Mouse (Mus musculus): ENCODE measurements around the gene Enoph1.

The Enoph1 gene

GRCm38 (mm10) chr5:100039602-100040142, at the start of gene Enoph1, which contains the start of gene Hnrnpdl:
Enoph1 (plus strand) TSS chr5:100039985.
Hnrnpdl (minus strand) TSS chr5:100039664.
- DNase-seq (ENCODE audit: low spot score), result peak; percentile 86

DNA sequence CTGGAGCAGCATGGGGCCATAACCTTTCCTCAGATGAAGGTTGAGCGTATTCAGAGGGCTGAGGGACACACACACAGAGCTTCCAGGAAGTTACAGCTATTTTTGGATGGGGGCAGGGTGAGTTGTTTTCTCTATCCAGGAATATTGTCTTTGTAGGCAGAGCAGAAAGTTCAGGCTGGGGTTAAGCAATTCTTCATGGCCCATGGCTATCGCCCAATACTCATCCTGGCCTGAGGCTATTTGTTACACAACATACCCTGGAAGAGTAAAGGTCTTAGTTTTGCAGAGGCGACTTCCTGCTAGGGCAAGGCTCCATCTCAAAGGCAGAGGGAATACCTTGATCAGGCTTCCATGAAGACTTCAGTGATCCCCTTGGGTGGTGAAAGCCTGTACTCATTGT, 45.6 kb upstream of the Enoph1 start:
- DNase-seq (ENCODE audit: low spot score), result no peak

DNA sequence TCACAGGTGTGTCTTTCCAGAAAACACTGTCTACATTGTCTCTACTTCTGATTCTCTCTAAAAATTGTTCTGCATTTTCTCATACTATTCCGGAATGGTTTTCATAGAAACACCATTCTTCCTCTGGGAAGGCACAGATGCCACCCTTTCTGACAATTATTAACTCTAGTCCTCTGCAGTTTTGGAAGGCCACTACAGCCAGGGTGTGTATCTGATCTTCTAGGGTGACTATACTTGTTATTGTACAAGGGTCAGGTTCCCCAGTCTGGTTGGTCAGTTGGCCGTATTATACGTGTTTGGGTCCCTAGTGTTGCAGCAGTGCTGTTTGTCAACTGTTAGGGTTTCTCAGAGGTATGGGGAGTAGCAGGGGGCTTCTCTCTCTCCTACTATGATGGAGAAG, 45.1 kb upstream of the Enoph1 start:
- DNase-seq (ENCODE audit: low spot score), result no peak

DNA sequence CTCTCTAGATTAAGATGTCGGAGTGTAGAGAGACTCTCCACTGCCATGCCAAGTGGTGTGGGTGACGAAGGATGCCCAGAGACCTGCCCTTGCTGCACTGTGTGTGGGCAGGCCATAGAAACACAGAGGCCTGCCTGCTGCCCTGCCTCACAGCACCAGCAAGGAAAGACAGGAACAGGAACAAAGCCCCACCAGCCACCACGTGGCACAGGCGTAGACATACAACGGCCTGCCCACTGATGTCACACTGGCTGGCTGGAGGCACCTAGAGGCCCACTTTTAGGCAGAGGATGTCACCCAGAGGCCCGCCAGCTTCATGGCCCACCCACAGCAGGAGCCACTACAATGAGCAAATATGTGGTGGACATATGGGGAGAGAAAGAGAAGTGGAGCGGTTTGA, 39.7 kb upstream of the Enoph1 start:
- no peak for DNase-seq (ENCODE audit: low spot score)

DNA sequence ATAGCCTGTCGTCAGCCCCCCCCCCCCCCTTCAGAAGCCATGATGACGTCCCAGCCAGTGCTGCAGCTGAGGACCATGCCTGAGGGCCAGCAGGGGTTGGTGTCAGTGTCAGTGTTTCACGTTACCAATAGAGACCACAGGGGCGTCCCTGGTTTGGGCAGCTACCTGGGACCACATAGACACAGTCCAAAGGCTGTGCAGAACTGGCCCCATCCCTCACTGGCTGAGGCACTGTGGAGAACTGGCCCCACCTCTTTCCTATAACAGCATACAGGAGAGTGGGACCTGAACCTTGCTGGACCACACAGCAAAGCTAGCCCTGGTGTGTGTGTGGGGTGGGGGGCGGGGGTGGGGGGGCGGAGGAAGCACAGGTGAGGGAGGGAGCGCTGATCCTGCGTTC, 39.3 kb upstream of the Enoph1 start:
- DNase-seq (ENCODE audit: low spot score), result no peak

DNA sequence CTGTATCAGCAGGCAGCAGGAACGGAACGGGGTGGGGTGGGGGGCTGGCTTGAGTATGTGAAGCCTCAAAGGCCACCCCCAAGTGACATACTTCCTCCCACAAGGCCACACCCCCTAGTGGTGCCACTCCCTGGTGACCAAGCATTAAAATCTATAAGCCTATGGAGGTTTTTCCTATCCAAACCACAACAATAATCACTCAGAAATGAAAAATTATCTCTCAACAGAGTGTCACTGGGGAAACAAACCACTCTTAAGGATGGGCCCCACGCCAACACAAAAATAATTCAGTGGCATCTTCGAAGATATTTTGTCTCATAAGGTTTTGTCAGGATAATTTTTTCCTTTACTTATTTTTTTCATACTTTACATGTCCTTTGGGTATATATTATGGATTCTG, 35.9 kb upstream of the Enoph1 start:
- no peak for DNase-seq (ENCODE audit: low spot score)

- DNase-seq (ENCODE audit: low spot score), result no peak
Measured at GRCm38 (mm10) chr5:100005431-100005830, 34.4 kb upstream of the Enoph1 start.

- DNase-seq (ENCODE audit: low spot score), result no peak
Measured at GRCm38 (mm10) chr5:100005896-100006295, 33.9 kb upstream of the Enoph1 start.

- no peak for DNase-seq (ENCODE audit: low spot score)
Measured at GRCm38 (mm10) chr5:100006324-100007039, 33.3 kb upstream of the Enoph1 start.

DNA sequence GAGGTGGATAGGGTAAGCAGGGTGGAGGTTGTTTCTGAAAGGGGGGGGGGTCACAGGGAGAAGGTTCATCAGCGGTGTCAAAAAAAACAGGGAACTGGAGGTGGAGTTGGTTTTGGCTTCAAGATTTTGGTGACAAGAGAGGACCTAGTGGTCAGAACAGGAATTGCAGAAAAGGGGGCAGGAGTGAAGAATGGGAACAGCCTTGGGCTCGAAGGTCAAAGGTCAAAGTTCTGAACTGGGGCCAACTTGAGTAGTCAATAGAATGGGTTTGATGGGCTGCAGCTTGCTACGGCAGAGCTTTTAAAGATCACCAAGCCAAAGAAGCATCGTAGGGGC, 32.8 kb upstream of the Enoph1 start:
- no peak for DNase-seq (ENCODE audit: low spot score)

DNA sequence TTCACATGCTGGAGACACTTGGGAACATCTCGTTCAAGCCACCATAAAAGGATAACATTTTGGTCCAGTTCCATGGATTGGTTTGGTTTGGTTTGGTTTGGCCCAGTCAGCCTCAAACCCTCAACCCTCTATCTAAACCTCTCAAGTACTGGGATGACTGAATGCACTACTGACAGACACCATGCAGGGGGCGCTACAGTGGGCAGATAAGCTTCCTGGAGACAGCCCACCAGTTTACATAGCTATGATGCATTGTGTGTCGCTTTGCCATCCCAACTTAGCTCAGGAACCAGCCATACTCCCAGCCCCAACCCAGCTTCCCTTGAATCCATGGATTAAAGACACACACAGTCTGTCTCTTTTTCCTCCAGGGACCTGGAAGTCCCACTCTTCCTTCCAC, 31.3 kb upstream of the Enoph1 start:
- DNase-seq (ENCODE audit: low spot score), result no peak

- no peak for DNase-seq (ENCODE audit: low spot score)
Measured at GRCm38 (mm10) chr5:100012599-100012998, 27.2 kb upstream of the Enoph1 start.

DNA sequence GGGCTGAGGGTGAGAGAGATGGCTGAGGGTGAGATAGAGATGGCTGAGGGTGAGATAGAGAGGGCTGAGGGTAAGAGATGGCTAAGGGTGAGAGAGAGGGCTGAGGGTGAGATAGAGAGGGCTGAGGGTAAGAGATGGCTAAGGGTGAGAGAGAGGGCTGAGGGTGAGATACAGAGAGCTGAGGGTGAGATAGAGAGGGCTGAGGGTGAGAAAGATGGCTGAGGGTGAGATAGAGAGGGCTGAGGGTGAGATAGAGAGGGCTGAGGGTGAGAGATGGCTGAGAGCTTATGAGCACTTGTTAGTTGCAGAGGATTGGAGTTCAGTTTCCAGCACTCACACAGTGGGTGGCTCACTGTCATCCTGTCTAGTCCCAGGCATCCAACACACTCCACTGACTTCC, 19.7 kb upstream of the Enoph1 start:
- no peak for DNase-seq (ENCODE audit: low spot score)

DNA sequence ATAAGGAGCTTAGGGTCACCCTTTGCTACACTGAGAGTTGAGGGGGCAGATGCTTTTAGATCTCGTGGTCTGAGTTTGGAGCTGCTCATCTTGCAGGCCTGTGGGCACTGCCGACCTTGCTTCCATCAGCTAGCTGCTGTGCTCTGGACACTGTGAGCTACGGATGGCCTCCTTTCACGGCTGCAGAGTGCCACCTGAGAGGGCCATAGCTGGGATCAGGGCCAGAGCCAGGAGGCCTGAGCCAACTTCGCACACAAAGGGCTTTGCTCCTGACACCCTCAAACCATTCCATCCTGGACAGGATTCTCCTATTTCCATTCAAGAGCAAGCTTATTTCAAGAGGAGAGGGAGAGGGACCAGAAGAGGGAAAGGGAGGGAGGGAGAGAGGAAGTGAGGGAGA, 15.4 kb upstream of the Enoph1 start:
- no peak for DNase-seq (ENCODE audit: low spot score)

GRCm38 (mm10) chr5:100024868-100025267, 14.9 kb upstream of the Enoph1 start:
- no peak for DNase-seq (ENCODE audit: low spot score)

GRCm38 (mm10) chr5:100030069-100030468, 9.7 kb upstream of the Enoph1 start:
- no peak for DNase-seq (ENCODE audit: low spot score)

DNA sequence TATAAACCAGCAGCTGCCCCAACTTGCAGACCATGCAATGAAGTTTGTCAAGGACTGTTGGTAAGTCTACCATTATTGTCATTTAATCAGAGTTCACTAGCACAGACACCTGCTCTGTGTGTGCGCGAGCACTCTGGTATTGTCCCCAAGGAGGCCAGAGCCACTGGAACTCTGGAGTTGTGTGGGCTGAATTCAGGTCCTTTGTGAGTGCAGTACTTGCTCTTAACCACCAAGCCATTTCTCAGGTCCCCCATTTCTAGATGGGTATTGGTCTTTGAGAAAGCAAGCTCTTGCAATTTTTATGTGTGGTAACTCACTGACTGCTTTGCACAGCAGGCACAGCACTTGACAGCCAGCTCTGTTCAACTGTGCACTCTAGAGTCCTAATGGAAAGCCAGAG, 7.7 kb upstream of the Enoph1 start:
- DNase-seq (ENCODE audit: low spot score), result no peak

DNA sequence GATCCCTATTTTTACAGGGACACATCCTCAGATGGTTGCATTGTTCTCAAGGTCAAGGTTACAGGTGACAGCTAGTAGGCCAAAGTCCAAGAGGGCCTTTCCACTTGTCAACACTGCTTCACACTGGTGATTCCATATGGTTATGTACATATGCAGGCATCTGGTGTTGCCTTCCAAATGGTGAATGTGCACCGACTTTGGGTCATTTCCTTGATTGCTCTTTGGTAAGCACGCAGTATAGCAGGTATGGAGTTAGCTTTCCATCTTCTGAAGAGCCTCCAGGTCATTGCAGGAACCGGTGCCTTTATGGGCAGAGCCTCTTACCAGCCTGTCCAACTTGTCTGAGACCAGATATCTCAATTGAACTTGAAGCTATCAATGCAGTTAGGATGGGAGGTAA, 7.1 kb upstream of the Enoph1 start:
- no peak for DNase-seq (ENCODE audit: low spot score)

- DNase-seq (ENCODE audit: low spot score), result no peak
Measured at GRCm38 (mm10) chr5:100035950-100036349, 3.8 kb upstream of the Enoph1 start.

DNA sequence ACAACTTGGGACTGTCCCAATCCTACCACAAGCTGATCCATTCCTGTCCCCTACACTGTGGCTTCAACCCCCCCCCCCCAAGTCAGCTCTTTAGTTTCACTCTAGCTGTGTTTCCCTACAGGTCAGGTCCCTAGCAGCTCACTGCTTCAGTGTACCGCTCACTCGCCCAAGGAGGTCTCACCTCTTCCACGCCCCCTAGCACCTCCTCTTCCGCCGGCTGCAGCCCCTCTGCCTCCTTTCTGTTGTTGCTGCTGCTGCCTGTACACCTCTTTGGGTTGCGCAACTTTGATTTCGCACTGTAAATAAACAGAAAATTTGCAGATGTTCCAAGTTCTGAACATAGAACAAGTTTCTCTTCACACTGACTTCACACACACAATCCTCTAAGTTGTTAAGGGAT, 3.1 kb upstream of the Enoph1 start:
- no peak for DNase-seq (ENCODE audit: low spot score)

GRCm38 (mm10) chr5:100037965-100038713, 1.6 kb upstream of the Enoph1 start:
- DNase-seq (ENCODE audit: low spot score), result peak; percentile 93

DNA sequence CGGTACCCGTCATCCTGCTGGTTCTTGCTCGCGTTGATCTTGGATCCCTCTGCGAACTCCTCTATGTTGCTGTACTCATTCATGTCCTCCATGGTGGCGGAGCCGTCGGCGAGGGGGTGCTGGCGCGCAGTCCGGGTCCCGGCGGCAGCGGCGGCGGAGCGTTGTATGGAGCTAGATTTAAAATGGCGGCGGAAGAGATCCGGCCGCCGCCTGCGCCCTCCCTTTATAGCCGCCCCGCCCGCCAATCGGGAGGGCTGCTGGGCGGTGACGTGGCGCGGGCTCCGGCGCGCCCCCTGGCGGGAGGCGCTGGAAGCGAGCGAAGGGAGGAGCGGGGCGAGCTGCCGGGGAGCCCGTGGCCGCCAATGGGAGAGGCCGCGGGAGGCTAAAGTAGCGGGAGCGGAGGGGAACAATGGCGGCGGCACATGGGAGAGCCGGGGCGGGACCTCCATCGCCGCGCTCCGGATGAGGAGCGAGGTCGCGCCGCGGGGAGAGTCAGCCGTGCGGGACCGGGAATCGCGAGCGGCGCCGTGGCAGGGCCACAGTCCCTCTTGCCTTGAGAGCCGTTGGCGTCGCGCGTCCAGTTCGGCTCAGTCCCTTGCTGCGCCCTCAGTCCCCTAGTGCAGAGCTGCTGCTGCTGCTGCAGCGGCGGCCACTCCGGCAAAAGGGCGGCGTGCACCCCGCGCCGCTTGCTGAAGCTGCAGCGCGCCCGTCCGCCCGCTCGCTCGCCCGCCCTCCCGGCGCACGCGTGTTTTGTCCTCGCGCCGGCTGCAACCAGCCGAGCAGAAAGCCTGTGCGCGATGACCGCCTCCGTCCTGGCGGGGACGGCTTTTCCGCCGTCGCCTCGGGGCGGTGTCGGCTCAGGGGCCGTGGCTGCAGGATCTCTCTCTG, 827 bp upstream of the Enoph1 start:
- DNase-seq (ENCODE audit: low spot score), result peak; percentile 98

Data from urinary bladder, postnatal 25 days (tissue).